8 mouse cellular contexts compared by ENCODE assay signal in genomic region chr5:24472884-24473619, GRCm38 (mm10). TPM values are rescaled to one million over a fixed set of nuclear protein-coding genes. Genes with fewer than 3 reads are reported as not detected.
DNase-seq lines count a peak whose midpoint lies in the region; ATAC-seq lines count a peak whose summit lies in the region.
"Had no signal": no experiment of that assay in that cellular context is flagged by ENCODE, and none has a peak within 500 bp of the region (broad histone marks: within the 10 kb centered on the region; RNA-seq: fewer than 3 reads in every experiment).

No protein-coding gene starts in this region.

- 0 out of 2 replicates have a peak, but pooled peaks have one; percentile 12 for ATAC-seq in hindbrain, embryonic 16.5 days
- ATAC-seq in hindbrain, embryonic 11.5 days (ENCODE audit: low FRiP score) = no peak
- ATAC-seq in neural tube, embryonic 13.5 days (ENCODE audit: low read depth) = no peak
- no peak for ATAC-seq in neural tube, embryonic 15.5 days (ENCODE audit: low FRiP score)
- ATAC-seq in limb, embryonic 12.5 days (ENCODE audit: insufficient number of reproducible peaks, insufficient read depth, low FRiP score, low TSS enrichment, low read depth) = 0 out of 2 replicates have a peak, but pooled peaks have one; percentile 5

- H3K4me1 ChIP-seq in hindbrain, embryonic 16.5 days (ENCODE audit: control insufficient read depth, insufficient read depth, low read depth, low read length) = peaks cover 26% of the 10 kb centered on the region
- H3K4me1 ChIP-seq in hindbrain, embryonic 11.5 days (replicated peaks; ENCODE audit: control insufficient read depth, insufficient read depth, low read length) = peaks cover 17% of the 10 kb centered on the region
- H3K4me1 ChIP-seq in neural tube, embryonic 13.5 days (replicated peaks) = peaks cover 53% of the 10 kb centered on the region
- peaks cover 56% of the 10 kb centered on the region for H3K4me1 ChIP-seq in neural tube, embryonic 15.5 days
- peaks cover 39% of the 10 kb centered on the region for H3K4me1 ChIP-seq in limb, embryonic 12.5 days (replicated peaks)

- H3K4me3 ChIP-seq in hindbrain, embryonic 16.5 days (ENCODE audit: low read length) = no peak overlapping the region
- H3K4me3 ChIP-seq in hindbrain, embryonic 11.5 days (ENCODE audit: low read depth, low read length) = no peak overlapping the region
- H3K4me3 ChIP-seq in neural tube, embryonic 13.5 days = no peak overlapping the region
- H3K4me3 ChIP-seq in neural tube, embryonic 15.5 days (replicated peaks) = no peak overlapping the region
- H3K4me3 ChIP-seq in limb, embryonic 12.5 days (replicated peaks) = 0 out of 2 replicates have a peak overlapping the region, but pooled peaks have one; percentile 11

- WGBS in hindbrain, embryonic 16.5 days = 57% methylated on average over 6 of the region's 7 CpGs
- WGBS in hindbrain, embryonic 11.5 days = 18% methylated on average over 7 of the region's 7 CpGs
- WGBS in neural tube, embryonic 13.5 days = 32% methylated on average over 7 of the region's 7 CpGs
- 31% methylated on average over 6 of the region's 7 CpGs for WGBS in neural tube, embryonic 15.5 days
- 10% methylated on average over 7 of the region's 7 CpGs for WGBS in limb, embryonic 12.5 days

- H3K9ac ChIP-seq in hindbrain, embryonic 16.5 days (ENCODE audit: low read depth, low read length) = no peak overlapping the region
- no peak overlapping the region for H3K9ac ChIP-seq in hindbrain, embryonic 11.5 days (ENCODE audit: low read depth, low read length)
- H3K9ac ChIP-seq in neural tube, embryonic 13.5 days = 0 out of 2 replicates have a peak overlapping the region, but pooled peaks have one; percentile 17
- H3K9ac ChIP-seq in neural tube, embryonic 15.5 days (replicated peaks) = no peak overlapping the region
- H3K9ac ChIP-seq in limb, embryonic 12.5 days (replicated peaks) = 0 out of 2 replicates have a peak overlapping the region, but pooled peaks have one; percentile 18

- H3K4me2 ChIP-seq in hindbrain, embryonic 16.5 days (ENCODE audit: low read length) = no peak overlapping the region
- H3K4me2 ChIP-seq in hindbrain, embryonic 11.5 days (replicated peaks; ENCODE audit: low read depth, low read length) = no peak overlapping the region
- H3K4me2 ChIP-seq in neural tube, embryonic 13.5 days = no peak overlapping the region
- no peak overlapping the region for H3K4me2 ChIP-seq in neural tube, embryonic 15.5 days
- H3K4me2 ChIP-seq in limb, embryonic 12.5 days = peak overlapping the region; percentile 89

- H3K27ac ChIP-seq in hindbrain, embryonic 16.5 days (ENCODE audit: low read depth, low read length) = no peak overlapping the region
- H3K27ac ChIP-seq in hindbrain, embryonic 11.5 days (ENCODE audit: low read depth, low read length) = no peak overlapping the region
- no peak overlapping the region for H3K27ac ChIP-seq in neural tube, embryonic 13.5 days (replicated peaks)
- H3K27ac ChIP-seq in neural tube, embryonic 15.5 days (replicated peaks) = no peak overlapping the region
- peak overlapping the region; percentile 51 for H3K27ac ChIP-seq in limb, embryonic 12.5 days

- H3K36me3 ChIP-seq in hindbrain, embryonic 16.5 days (ENCODE audit: control insufficient read depth, insufficient read depth, low read length) = 0 out of 2 replicates have a peak, but pooled peaks cover 5% of the 10 kb centered on the region
- no peaks in the 10 kb centered on the region for H3K36me3 ChIP-seq in hindbrain, embryonic 11.5 days (ENCODE audit: control insufficient read depth, insufficient read depth, low read length)
- H3K36me3 ChIP-seq in neural tube, embryonic 13.5 days = peaks cover 17% of the 10 kb centered on the region
- H3K36me3 ChIP-seq in neural tube, embryonic 15.5 days = peaks cover 13% of the 10 kb centered on the region
- peaks cover 30% of the 10 kb centered on the region for H3K36me3 ChIP-seq in limb, embryonic 12.5 days

- no peak for DNase-seq in hindbrain, embryonic 11.5 days (ENCODE audit: low spot score)
- no peak for DNase-seq in testis, postnatal 10 days (ENCODE audit: low spot score)
- no peak for DNase-seq in ovary, postnatal 10 days (ENCODE audit: low spot score)
- DNase-seq: heart, postnatal 36 days had no signal

- peaks cover 2% of the 10 kb centered on the region; the same call in 1 of the 2 replicates for H3K27me3 ChIP-seq in hindbrain, embryonic 16.5 days (replicated peaks; ENCODE audit: control insufficient read depth, insufficient read depth, low read length)
- peaks cover 26% of the 10 kb centered on the region for H3K27me3 ChIP-seq in hindbrain, embryonic 11.5 days (ENCODE audit: control insufficient read depth, insufficient read depth, low read length)
- peaks cover 36% of the 10 kb centered on the region for H3K27me3 ChIP-seq in neural tube, embryonic 13.5 days
- H3K27me3 ChIP-seq in neural tube, embryonic 15.5 days (replicated peaks) = 0 out of 2 replicates have a peak, but pooled peaks cover 9% of the 10 kb centered on the region
- peaks cover 32% of the 10 kb centered on the region for H3K27me3 ChIP-seq in limb, embryonic 12.5 days

- no peaks in the 10 kb centered on the region for H3K9me3 ChIP-seq in hindbrain, embryonic 16.5 days (ENCODE audit: control insufficient read depth, low read length)
- H3K9me3 ChIP-seq in hindbrain, embryonic 11.5 days (ENCODE audit: control insufficient read depth, low read length) = no peaks in the 10 kb centered on the region
- no peaks in the 10 kb centered on the region for H3K9me3 ChIP-seq in neural tube, embryonic 13.5 days
- H3K9me3 ChIP-seq in neural tube, embryonic 15.5 days (replicated peaks) = no peaks in the 10 kb centered on the region
- no peaks in the 10 kb centered on the region for H3K9me3 ChIP-seq in limb, embryonic 12.5 days

RNA-seq across cellular contexts. Expression of gene Agap3, which starts 21.1 kb away (rescaled TPM):
- polyA plus RNA-seq in hindbrain, embryonic 16.5 days (2015; fragmentation: Nextera tagmentation; extraction: Ambion mirVana) = 46.4 and 47.7 TPM in 2 replicates
- polyA plus RNA-seq in hindbrain, embryonic 11.5 days (2014; fragmentation: Nextera tagmentation; extraction: Ambion mirVana) = 38.8 and 50.1 TPM in 2 replicates
- polyA plus RNA-seq in neural tube, embryonic 13.5 days (2015; fragmentation: Nextera tagmentation; extraction: Ambion mirVana) = 64.6 and 80.9 TPM in 2 replicates
- 60.2 and 101 TPM in 2 replicates for polyA plus RNA-seq in neural tube, embryonic 15.5 days (2015; fragmentation: Nextera tagmentation; extraction: Ambion mirVana)
- 42.0 and 67.8 TPM in 2 replicates for polyA plus RNA-seq in limb, embryonic 12.5 days (2016; fragmentation: Nextera tagmentation; extraction: Ambion mirVana)

RNA-seq across cellular contexts. Expression of gene Tmub1, which starts 25.4 kb away (rescaled TPM):
- 61.7 and 63.1 TPM in 2 replicates for polyA plus RNA-seq in hindbrain, embryonic 16.5 days (2015; fragmentation: Nextera tagmentation; extraction: Ambion mirVana)
- 30.0 and 33.6 TPM in 2 replicates for polyA plus RNA-seq in hindbrain, embryonic 11.5 days (2014; fragmentation: Nextera tagmentation; extraction: Ambion mirVana)
- polyA plus RNA-seq in neural tube, embryonic 13.5 days (2015; fragmentation: Nextera tagmentation; extraction: Ambion mirVana) = 51.2 TPM in 2 replicates
- 54.8 and 62.8 TPM in 2 replicates for polyA plus RNA-seq in neural tube, embryonic 15.5 days (2015; fragmentation: Nextera tagmentation; extraction: Ambion mirVana)
- polyA plus RNA-seq in limb, embryonic 12.5 days (2016; fragmentation: Nextera tagmentation; extraction: Ambion mirVana) = 21.0 and 21.8 TPM in 2 replicates

RNA-seq across cellular contexts. Expression of gene Fastk, which starts 28.0 kb away (rescaled TPM):
- 106 and 107 TPM in 2 replicates for polyA plus RNA-seq in hindbrain, embryonic 16.5 days (2015; fragmentation: Nextera tagmentation; extraction: Ambion mirVana)
- polyA plus RNA-seq in hindbrain, embryonic 11.5 days (2014; fragmentation: Nextera tagmentation; extraction: Ambion mirVana) = 86.7 and 88.5 TPM in 2 replicates
- polyA plus RNA-seq in neural tube, embryonic 13.5 days (2015; fragmentation: Nextera tagmentation; extraction: Ambion mirVana) = 89.4 and 102 TPM in 2 replicates
- polyA plus RNA-seq in neural tube, embryonic 15.5 days (2015; fragmentation: Nextera tagmentation; extraction: Ambion mirVana) = 111 TPM in 2 replicates
- polyA plus RNA-seq in limb, embryonic 12.5 days (2016; fragmentation: Nextera tagmentation; extraction: Ambion mirVana) = 105 TPM in 2 replicates

RNA-seq across cellular contexts. Expression of gene Slc4a2, which starts 49.4 kb away (rescaled TPM):
- 29.0 and 29.8 TPM in 2 replicates for polyA plus RNA-seq in hindbrain, embryonic 16.5 days (2015; fragmentation: Nextera tagmentation; extraction: Ambion mirVana)
- polyA plus RNA-seq in hindbrain, embryonic 11.5 days (2014; fragmentation: Nextera tagmentation; extraction: Ambion mirVana) = 14.3 and 17.9 TPM in 2 replicates
- 18.5 and 24.6 TPM in 2 replicates for polyA plus RNA-seq in neural tube, embryonic 13.5 days (2015; fragmentation: Nextera tagmentation; extraction: Ambion mirVana)
- polyA plus RNA-seq in neural tube, embryonic 15.5 days (2015; fragmentation: Nextera tagmentation; extraction: Ambion mirVana) = 15.3 and 19.1 TPM in 2 replicates
- 47.1 and 50.2 TPM in 2 replicates for polyA plus RNA-seq in limb, embryonic 12.5 days (2016; fragmentation: Nextera tagmentation; extraction: Ambion mirVana)

RNA-seq across cellular contexts. Expression of gene Cdk5, which starts 49.7 kb away (rescaled TPM):
- polyA plus RNA-seq in hindbrain, embryonic 16.5 days (2015; fragmentation: Nextera tagmentation; extraction: Ambion mirVana) = 139 and 140 TPM in 2 replicates
- 56.3 and 62.4 TPM in 2 replicates for polyA plus RNA-seq in hindbrain, embryonic 11.5 days (2014; fragmentation: Nextera tagmentation; extraction: Ambion mirVana)
- polyA plus RNA-seq in neural tube, embryonic 13.5 days (2015; fragmentation: Nextera tagmentation; extraction: Ambion mirVana) = 93.2 and 102 TPM in 2 replicates
- polyA plus RNA-seq in neural tube, embryonic 15.5 days (2015; fragmentation: Nextera tagmentation; extraction: Ambion mirVana) = 113 and 133 TPM in 2 replicates
- polyA plus RNA-seq in limb, embryonic 12.5 days (2016; fragmentation: Nextera tagmentation; extraction: Ambion mirVana) = 53.8 and 54.5 TPM in 2 replicates

Comparison
In these comparisons a context has a peak if more than half of its experiments do, and no peak if none do; other contexts are left out.
1. ATAC-seq: peak in hindbrain, embryonic 16.5 days (single experiment) and limb, embryonic 12.5 days (single experiment); none in hindbrain, embryonic 11.5 days (single experiment), neural tube, embryonic 13.5 days (single experiment) and neural tube, embryonic 15.5 days (single experiment).
2. H3K9ac ChIP-seq: peak in neural tube, embryonic 13.5 days (single experiment) and limb, embryonic 12.5 days (single experiment); none in hindbrain, embryonic 16.5 days (single experiment), hindbrain, embryonic 11.5 days (single experiment) and neural tube, embryonic 15.5 days (single experiment).